Mouse (Mus musculus) megakaryocyte, embryonic 14.5 days (primary cell): Measurements from ENCODE around the gene Egfl7.

Experiments
- FLI1 ChIP-seq: IDR thresholded peaks from 2 replicates; pipeline ENCODE4 v1.6.1; 2012; ENCODE audit warnings: low read length, inconsistent platforms, mixed read lengths
- GATA1 ChIP-seq: IDR thresholded peaks from 3 replicates; pipeline ENCODE4 v1.6.1; 2012; ENCODE audit warnings: mixed read lengths, low read length, inconsistent platforms, borderline replicate concordance

- no peak for TF ChIP-seq GATA1
- no peak for TF ChIP-seq FLI1
Measured at GRCm38 (mm10) chr2:26573807-26574206, 6.0 kb upstream of the Egfl7 start.
